Mouse (Mus musculus) duodenum, adult 2 months (tissue): Measurements from ENCODE around the gene Med22. TPM values are rescaled to one million over a fixed set of nuclear protein-coding genes. Genes with fewer than 3 reads are reported as not detected.

Source experiments
- polyA plus RNA-seq: library from polyadenylated mRNA; depleted of rRNA; stranded (reverse); fragments of >200 nt; gene quantifications from 2 replicates; pipeline ENCODE4 v1.2.3, GENCODE M21; 2012; ENCODE audit warnings: low replicate concordance; rRNA removed

Med22 gene
- 15.3 and 19.8 TPM in 2 replicates for polyA plus RNA-seq

DNA sequence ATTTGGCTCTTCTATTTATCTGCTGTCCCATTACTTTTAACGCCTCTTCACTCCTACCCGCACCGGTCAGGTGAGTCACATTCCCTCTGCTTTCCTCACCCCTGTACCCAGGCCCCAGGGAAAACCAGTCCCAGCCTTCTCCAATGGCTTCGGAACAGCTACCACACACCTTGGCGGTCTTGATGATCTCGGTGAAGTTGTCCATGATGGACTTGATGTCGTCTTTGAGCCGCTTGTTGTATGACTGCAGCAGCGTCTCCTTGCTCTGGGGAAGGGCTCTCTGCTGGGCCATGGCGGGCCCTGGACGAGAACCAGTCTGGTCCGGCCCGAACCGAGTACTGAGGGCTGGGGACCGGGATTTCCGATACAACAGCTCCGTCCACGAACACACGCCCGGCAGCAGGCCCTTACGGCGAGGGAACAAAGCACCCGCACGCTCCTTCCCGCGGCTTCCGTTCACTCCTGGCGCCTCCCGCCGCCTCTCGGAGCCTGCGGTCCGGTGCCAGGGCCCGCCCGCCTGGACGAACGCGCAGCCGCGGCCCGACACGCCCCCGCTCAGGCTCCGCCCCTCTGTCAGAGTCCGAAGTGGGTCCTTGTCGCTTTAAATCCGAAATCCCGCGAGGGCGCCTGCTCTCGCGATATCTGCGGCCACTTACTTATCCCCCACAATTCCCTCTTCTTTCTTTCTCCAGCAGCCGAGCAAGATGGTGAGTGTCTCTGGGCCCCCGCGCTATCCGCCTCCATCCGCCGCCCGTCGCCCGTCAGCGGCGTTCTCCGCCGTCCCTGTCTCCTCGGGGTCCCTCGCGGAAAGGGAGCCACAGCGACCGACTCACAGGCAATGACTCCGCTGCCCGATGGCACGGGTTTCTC lies at the start of gene Med22, which contains the start of gene Rpl7a:
Med22 (minus strand) TSS at position 554 of the 870 bp plus-strand sequence.
Rpl7a (plus strand) TSS at position 641 of the 870 bp plus-strand sequence.

DNA sequence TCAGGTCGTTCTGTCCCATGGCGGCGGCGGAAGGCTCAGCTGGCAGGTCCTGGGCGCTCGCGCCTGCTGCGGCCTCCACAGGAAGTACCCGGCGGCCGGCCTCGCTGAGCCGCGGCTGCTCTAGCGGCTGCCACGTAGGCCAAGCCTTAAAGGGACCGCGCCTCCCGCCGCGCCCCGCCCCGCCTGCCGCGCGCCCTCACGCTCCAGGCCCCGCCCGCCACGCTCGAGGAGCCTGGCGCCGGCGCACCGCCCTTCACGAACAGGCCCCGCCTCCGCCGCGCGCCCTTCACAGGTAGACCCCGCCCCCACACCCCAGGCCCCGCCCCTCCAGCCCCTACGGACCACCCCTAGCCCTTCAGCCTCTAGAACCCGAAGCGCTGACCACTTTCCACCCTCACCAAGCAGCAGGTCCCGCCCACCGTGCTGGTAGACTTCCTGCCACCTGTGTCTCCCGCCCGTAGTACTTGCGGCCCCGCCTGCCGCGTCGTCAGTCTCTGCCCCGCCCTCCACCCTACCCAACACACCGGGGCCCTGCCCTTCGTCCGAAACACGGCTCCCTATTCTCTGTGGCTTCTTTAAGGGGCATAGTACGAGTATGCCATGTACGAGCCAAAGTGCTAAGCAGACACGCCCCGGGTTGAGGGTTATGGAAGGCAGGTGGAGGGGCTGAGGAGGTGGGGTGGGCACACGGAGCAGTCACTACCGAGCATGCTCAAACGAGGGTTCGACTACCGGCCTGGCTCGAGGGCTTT lies 23.0 kb upstream of the Med22 start, which contains the start of the genes Surf4 and Stkld1:
Surf4 (minus strand) TSS at position 625 of the 752 bp plus-strand sequence.
Stkld1 (plus strand) TSS at position 744 of the 752 bp plus-strand sequence.

DNA sequence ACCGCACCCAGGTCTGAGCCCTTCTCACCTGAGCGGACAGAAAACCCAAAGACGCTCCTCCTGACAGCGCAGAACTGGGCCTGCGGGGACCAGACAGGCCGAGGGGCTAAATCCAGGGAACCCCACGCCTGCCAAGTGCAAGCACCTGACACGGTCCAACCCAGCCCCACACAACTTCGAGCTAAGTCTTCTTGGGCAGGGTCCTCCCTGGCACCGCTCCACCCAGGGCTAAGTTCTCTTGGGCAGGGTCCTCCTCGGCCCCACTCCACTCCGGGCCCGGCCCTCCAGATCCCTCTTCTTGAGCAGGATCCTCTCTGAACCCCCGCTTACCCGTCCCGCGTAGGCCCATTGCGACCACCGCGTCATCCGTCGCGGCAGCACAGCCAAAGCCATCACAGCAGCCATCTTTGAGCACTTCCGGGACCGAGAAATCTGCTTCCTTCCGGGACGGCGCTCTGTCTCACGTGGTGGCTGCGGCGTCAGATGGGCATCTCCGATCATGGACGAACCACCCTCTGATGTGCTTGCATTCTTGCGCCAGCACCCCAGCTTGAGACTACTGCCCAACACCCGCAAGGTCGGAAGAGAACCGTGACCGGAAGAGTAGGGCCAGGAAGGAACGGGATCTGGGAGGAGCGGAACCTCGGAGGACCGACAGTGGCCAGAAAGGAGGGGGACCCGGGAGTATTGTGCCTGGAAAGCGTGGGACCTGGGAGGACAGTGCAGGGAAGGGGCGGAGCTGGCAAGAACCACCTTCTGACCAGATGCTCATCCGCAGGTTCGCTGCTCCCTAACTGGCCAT lies 5.7 kb upstream of the Med22 start, which contains the start of the genes Surf2 and Surf1:
Surf2 (plus strand) TSS at position 441 of the 802 bp plus-strand sequence.
Surf1 (minus strand) TSS at position 604 of the 802 bp plus-strand sequence.

DNA sequence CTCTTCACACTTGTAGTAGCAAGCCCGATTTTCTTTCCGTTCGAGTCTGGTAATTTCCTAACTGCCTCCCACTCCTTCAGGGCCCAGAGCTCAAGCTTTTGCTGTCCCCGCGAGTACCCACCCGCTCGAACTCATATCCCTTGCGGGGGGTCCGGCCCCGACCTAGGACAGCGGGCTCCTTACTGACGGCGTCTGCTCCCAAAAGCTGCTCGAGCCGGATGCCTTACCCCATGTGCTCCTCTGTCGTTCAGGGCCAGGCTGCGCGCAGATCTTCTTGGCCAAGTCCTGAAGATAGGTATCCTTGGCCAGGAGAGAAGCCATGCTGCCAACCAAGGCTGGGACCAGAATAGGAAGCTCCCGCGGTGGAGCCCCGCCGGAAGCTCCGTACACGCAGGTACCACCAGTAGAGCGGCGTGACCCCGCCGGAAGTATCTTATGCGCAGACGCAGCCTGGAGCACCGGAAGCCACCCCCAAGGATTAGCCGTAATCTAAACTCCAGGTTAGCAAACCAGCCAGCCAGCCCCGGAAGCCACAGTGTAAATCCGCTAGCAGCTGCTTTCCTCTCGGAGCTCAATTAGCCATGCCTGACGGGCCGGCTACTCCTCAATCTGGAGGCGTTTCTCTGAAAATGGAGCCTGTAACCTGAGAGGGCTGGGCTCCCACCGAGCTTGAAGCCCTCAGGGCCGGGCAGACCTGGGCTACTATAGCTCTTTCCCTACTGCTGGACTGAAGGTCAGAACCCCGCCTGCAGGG lies 7.8 kb downstream of the Med22 start, which contains the start of gene Surf6:
Surf6 (minus strand) TSS at position 413 of the 754 bp plus-strand sequence.

DNA sequence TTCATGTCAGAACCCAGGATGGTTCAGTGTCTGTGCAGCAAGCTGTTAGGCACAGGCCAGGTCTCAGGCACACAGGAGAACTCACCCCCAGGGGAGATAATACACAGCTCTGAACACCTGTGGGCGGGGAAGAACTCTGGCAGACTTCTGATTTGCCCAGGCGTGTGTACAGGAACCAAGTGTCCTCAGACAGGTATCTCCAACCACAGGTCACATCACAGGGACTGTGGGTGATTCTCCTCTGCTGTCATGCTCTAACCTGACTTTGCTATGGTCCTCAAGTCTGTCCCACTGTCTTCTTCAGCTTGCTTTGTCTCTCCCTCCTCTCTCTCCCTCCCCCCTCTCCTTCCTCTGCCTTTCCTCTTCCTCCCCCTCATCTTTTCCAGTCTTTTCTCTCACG lies 45.6 kb downstream of the Med22 start, which contains the start of gene Abo:
Abo (minus strand) TSS at position 101 of the 400 bp plus-strand sequence.

Other genes with a start within 250 kb of the Med22 start
- gene Lcn4, start 239.4 kb downstream of the Med22 start, polyA plus RNA-seq = not detected in 2 replicates
- gene Abo, start 45.7 kb downstream of the Med22 start, polyA plus RNA-seq = 0.25 TPM in 1 of 2 replicates, not detected in the other
- gene Surf6, start 7.8 kb downstream of the Med22 start, polyA plus RNA-seq = 3.7 and 4.1 TPM in 2 replicates
- gene Rpl7a, start 87 bp upstream of the Med22 start, polyA plus RNA-seq = 327 and 343 TPM in 2 replicates
- 6.3 and 12.5 TPM in 2 replicates for gene Surf2, start 5.7 kb upstream of the Med22 start, polyA plus RNA-seq
- 39.2 and 46.7 TPM in 2 replicates for gene Surf1, start 5.9 kb upstream of the Med22 start, polyA plus RNA-seq
- 437 and 918 TPM in 2 replicates for gene Surf4, start 23.3 kb upstream of the Med22 start, polyA plus RNA-seq
- gene Stkld1, start 23.4 kb upstream of the Med22 start, polyA plus RNA-seq = 0.30 TPM in 1 of 2 replicates, not detected in the other
- gene Rexo4, start 53.7 kb upstream of the Med22 start, polyA plus RNA-seq = 8.7 and 12.4 TPM in 2 replicates
- gene Adamts13, start 62.7 kb upstream of the Med22 start, polyA plus RNA-seq = 1.6 TPM in 2 replicates
- gene Cacfd1, start 99.2 kb upstream of the Med22 start, polyA plus RNA-seq = 59.9 and 66.7 TPM in 2 replicates
- gene Slc2a6, start 117.3 kb upstream of the Med22 start, polyA plus RNA-seq = 4.0 and 8.3 TPM in 2 replicates
- gene Mymk, start 161.5 kb upstream of the Med22 start, polyA plus RNA-seq = 0.11 TPM in 1 of 2 replicates, not detected in the other
- gene Adamtsl2, start 168.7 kb upstream of the Med22 start, polyA plus RNA-seq = 1.5 and 2.0 TPM in 2 replicates
- gene Fam163b, start 231.8 kb upstream of the Med22 start, polyA plus RNA-seq = 0.07 TPM in 1 of 2 replicates, not detected in the other